Mouse (Mus musculus) megakaryocyte, embryonic 14.5 days (primary cell): Measurements from ENCODE around the gene Sppl2c.

Experiments
- FLI1 ChIP-seq: IDR thresholded peaks from 2 replicates; pipeline ENCODE4 v1.6.1; 2012; ENCODE audit warnings: low read length, inconsistent platforms, mixed read lengths
- GATA1 ChIP-seq: IDR thresholded peaks from 3 replicates; pipeline ENCODE4 v1.6.1; 2012; ENCODE audit warnings: mixed read lengths, low read length, inconsistent platforms, borderline replicate concordance

DNA sequence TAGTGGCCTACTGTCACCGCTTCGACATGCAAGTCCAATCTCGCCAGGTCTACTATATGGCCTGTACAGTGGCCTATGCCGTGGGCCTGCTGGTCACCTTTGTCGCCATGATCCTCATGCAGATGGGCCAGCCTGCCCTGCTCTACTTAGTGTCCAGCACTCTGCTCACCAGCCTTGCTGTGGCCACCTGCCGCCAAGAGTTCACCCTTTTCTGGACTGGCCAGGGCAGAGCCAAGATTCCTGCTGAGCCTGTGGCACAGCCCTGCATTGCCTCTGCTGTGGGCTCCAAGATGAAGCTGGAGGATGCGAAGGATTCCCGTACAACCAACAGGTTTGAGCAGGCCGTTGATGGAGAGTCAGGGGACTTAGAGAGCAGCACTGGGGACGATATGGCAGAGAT, 1.6 kb downstream of the Sppl2c start:
- TF ChIP-seq GATA1 (no peak), FLI1 (no peak)
